In genomic region chr8:125376448-125376845, GRCm38 (mm10) we compare ENCODE assay signal across 23 mouse cellular contexts.
DNase-seq lines count a peak whose midpoint lies in the region; ATAC-seq lines count a peak whose summit lies in the region.
"Had no signal": no experiment of that assay in that cellular context is flagged by ENCODE, and none has a peak within 500 bp of the region (broad histone marks: within the 10 kb centered on the region; RNA-seq: fewer than 3 reads in every experiment).

No protein-coding gene starts in this region.

- whole genome bisulfite sequencing in forebrain, embryonic 12.5 days, result 71% methylated on average over 6 of the region's 6 CpGs
- WGBS in forebrain, embryonic 10.5 days, result 86% methylated on average over 6 of the region's 6 CpGs
- 49% methylated on average over 6 of the region's 6 CpGs for WGBS in midbrain, embryonic 13.5 days
- 88% methylated on average over 6 of the region's 6 CpGs for WGBS in midbrain, embryonic 10.5 days
- WGBS in hindbrain, embryonic 15.5 days, result 62% methylated on average over 6 of the region's 6 CpGs
- 56% methylated on average over 6 of the region's 6 CpGs for WGBS in neural tube, embryonic 15.5 days
- WGBS in liver, embryonic 12.5 days (ENCODE audit: insufficient replicate concordance), result 64% methylated on average over 6 of the region's 6 CpGs

- DNase-seq in forebrain, embryonic 10.5 days (ENCODE audit: extremely low spot score, low spot score), result no peak
- DNase-seq in midbrain, embryonic 10.5 days (ENCODE audit: low spot score), result no peak
- DNase-seq in gastrocnemius, postnatal 4 days (ENCODE audit: low spot score in 2 of 2), result no peak
- DNase-seq: adrenal gland, postnatal 10 days; cerebellum, adult 18-20 months; cerebellum, postnatal 25 days; gastrocnemius, postnatal 10 days; heart, adult 11 months; heart, postnatal 10 days; kidney, postnatal 25 days; lung, adult 18-20 months; lung, postnatal 14 days; thymus, adult 2 months had no signal

- 0 out of 2 replicates have a peak overlapping the region, but pooled peaks have one; percentile 53 for H3K27ac ChIP-seq in forebrain, embryonic 12.5 days
- no peak overlapping the region for H3K27ac ChIP-seq in forebrain, embryonic 10.5 days
- H3K27ac ChIP-seq in midbrain, embryonic 13.5 days, result peak overlapping the region; percentile 74
- H3K27ac ChIP-seq in midbrain, embryonic 10.5 days (replicated peaks), result no peak overlapping the region
- peak overlapping the region; percentile 64 for H3K27ac ChIP-seq in hindbrain, embryonic 15.5 days (replicated peaks)
- peak overlapping the region; percentile 60 for H3K27ac ChIP-seq in neural tube, embryonic 15.5 days (replicated peaks)
- no peak overlapping the region for H3K27ac ChIP-seq in liver, embryonic 12.5 days
- H3K27ac ChIP-seq: embryonic facial prominence, embryonic 13.5 days; limb, embryonic 12.5 days had no signal

- peaks cover 11% of the 10 kb centered on the region for H3K4me1 ChIP-seq in forebrain, embryonic 12.5 days
- H3K4me1 ChIP-seq in forebrain, embryonic 10.5 days, result peaks cover 20% of the 10 kb centered on the region
- H3K4me1 ChIP-seq in midbrain, embryonic 13.5 days (replicated peaks), result peaks cover 25% of the 10 kb centered on the region
- peaks cover 20% of the 10 kb centered on the region for H3K4me1 ChIP-seq in midbrain, embryonic 10.5 days
- H3K4me1 ChIP-seq in hindbrain, embryonic 15.5 days (replicated peaks), result peaks cover 6% of the 10 kb centered on the region; the same call in 1 of the 2 replicates
- H3K4me1 ChIP-seq in neural tube, embryonic 15.5 days, result peaks cover 3% of the 10 kb centered on the region; the same call in 1 of the 2 replicates
- no peaks in the 10 kb centered on the region for H3K4me1 ChIP-seq in liver, embryonic 12.5 days

- no peak overlapping the region for H3K9ac ChIP-seq in forebrain, embryonic 12.5 days
- no peak overlapping the region for H3K9ac ChIP-seq in midbrain, embryonic 13.5 days (replicated peaks)
- H3K9ac ChIP-seq in hindbrain, embryonic 15.5 days, result no peak overlapping the region
- no peak overlapping the region for H3K9ac ChIP-seq in neural tube, embryonic 15.5 days (replicated peaks)
- H3K9ac ChIP-seq in liver, embryonic 12.5 days, result no peak overlapping the region
- H3K9ac ChIP-seq: embryonic facial prominence, embryonic 13.5 days; heart, embryonic 12.5 days; limb, embryonic 12.5 days had no signal

- no peak overlapping the region for H3K4me3 ChIP-seq in forebrain, embryonic 12.5 days (replicated peaks)
- H3K4me3 ChIP-seq in forebrain, embryonic 10.5 days, result no peak overlapping the region
- no peak overlapping the region for H3K4me3 ChIP-seq in midbrain, embryonic 13.5 days (replicated peaks)
- no peak overlapping the region for H3K4me3 ChIP-seq in midbrain, embryonic 10.5 days
- no peak overlapping the region for H3K4me3 ChIP-seq in hindbrain, embryonic 15.5 days
- H3K4me3 ChIP-seq in neural tube, embryonic 15.5 days (replicated peaks), result no peak overlapping the region
- H3K4me3 ChIP-seq in liver, embryonic 12.5 days, result no peak overlapping the region
- H3K4me3 ChIP-seq: embryonic facial prominence, embryonic 13.5 days; heart, embryonic 12.5 days; limb, embryonic 12.5 days had no signal

- H3K27me3 ChIP-seq in forebrain, embryonic 12.5 days, result 0 out of 2 replicates have a peak, but pooled peaks cover 9% of the 10 kb centered on the region
- H3K27me3 ChIP-seq in forebrain, embryonic 10.5 days (ENCODE audit: poor library complexity, severe bottlenecking), result no peaks in the 10 kb centered on the region
- peaks cover 13% of the 10 kb centered on the region; the same call in 1 of the 2 replicates for H3K27me3 ChIP-seq in midbrain, embryonic 13.5 days
- no peaks in the 10 kb centered on the region for H3K27me3 ChIP-seq in midbrain, embryonic 10.5 days (ENCODE audit: low read depth, poor library complexity, severe bottlenecking)
- H3K27me3 ChIP-seq in hindbrain, embryonic 15.5 days, result no peaks in the 10 kb centered on the region
- no peaks in the 10 kb centered on the region for H3K27me3 ChIP-seq in neural tube, embryonic 15.5 days (replicated peaks)
- H3K27me3 ChIP-seq in liver, embryonic 12.5 days (replicated peaks), result no peaks in the 10 kb centered on the region
- H3K27me3 ChIP-seq: embryonic facial prominence, embryonic 13.5 days; heart, embryonic 12.5 days; limb, embryonic 12.5 days had no signal

- no peak for ATAC-seq in forebrain, embryonic 12.5 days (ENCODE audit: low FRiP score)
- peak; percentile 51 for ATAC-seq in midbrain, embryonic 13.5 days
- no peak for ATAC-seq in hindbrain, embryonic 15.5 days (ENCODE audit: low FRiP score, low read depth)
- ATAC-seq in neural tube, embryonic 15.5 days (ENCODE audit: low FRiP score), result no peak
- no peak for ATAC-seq in liver, embryonic 12.5 days
- ATAC-seq: intestine, postnatal 0 days had no signal

- no peaks in the 10 kb centered on the region for H3K36me3 ChIP-seq in forebrain, embryonic 12.5 days (replicated peaks)
- no peaks in the 10 kb centered on the region for H3K36me3 ChIP-seq in forebrain, embryonic 10.5 days (replicated peaks)
- H3K36me3 ChIP-seq in midbrain, embryonic 13.5 days, result no peaks in the 10 kb centered on the region
- no peaks in the 10 kb centered on the region for H3K36me3 ChIP-seq in midbrain, embryonic 10.5 days
- H3K36me3 ChIP-seq in hindbrain, embryonic 15.5 days, result no peaks in the 10 kb centered on the region
- H3K36me3 ChIP-seq in neural tube, embryonic 15.5 days, result no peaks in the 10 kb centered on the region
- no peaks in the 10 kb centered on the region for H3K36me3 ChIP-seq in liver, embryonic 12.5 days
- H3K36me3 ChIP-seq: embryonic facial prominence, embryonic 13.5 days; heart, embryonic 12.5 days; limb, embryonic 12.5 days had no signal

- H3K9me3 ChIP-seq in forebrain, embryonic 12.5 days, result no peaks in the 10 kb centered on the region
- 0 out of 2 replicates have a peak, but pooled peaks cover 2% of the 10 kb centered on the region for H3K9me3 ChIP-seq in forebrain, embryonic 10.5 days
- H3K9me3 ChIP-seq in midbrain, embryonic 13.5 days, result no peaks in the 10 kb centered on the region
- H3K9me3 ChIP-seq in midbrain, embryonic 10.5 days (replicated peaks), result no peaks in the 10 kb centered on the region
- H3K9me3 ChIP-seq in hindbrain, embryonic 15.5 days, result no peaks in the 10 kb centered on the region
- no peaks in the 10 kb centered on the region for H3K9me3 ChIP-seq in neural tube, embryonic 15.5 days (replicated peaks)
- no peaks in the 10 kb centered on the region for H3K9me3 ChIP-seq in liver, embryonic 12.5 days (replicated peaks)
- H3K9me3 ChIP-seq: embryonic facial prominence, embryonic 13.5 days; heart, embryonic 12.5 days; limb, embryonic 12.5 days had no signal

- H3K4me2 ChIP-seq in forebrain, embryonic 12.5 days, result no peak overlapping the region
- no peak overlapping the region for H3K4me2 ChIP-seq in midbrain, embryonic 13.5 days (replicated peaks)
- H3K4me2 ChIP-seq in hindbrain, embryonic 15.5 days, result no peak overlapping the region
- no peak overlapping the region for H3K4me2 ChIP-seq in neural tube, embryonic 15.5 days
- no peak overlapping the region for H3K4me2 ChIP-seq in liver, embryonic 12.5 days
- H3K4me2 ChIP-seq: embryonic facial prominence, embryonic 13.5 days; heart, embryonic 12.5 days; limb, embryonic 12.5 days; liver, embryonic 11.5 days had no signal

Comparison
In these comparisons a context has a peak if more than half of its experiments do, and no peak if none do; other contexts are left out.
1. H3K27ac ChIP-seq: peak in forebrain, embryonic 12.5 days (single experiment), midbrain, embryonic 13.5 days (single experiment), hindbrain, embryonic 15.5 days (single experiment) and neural tube, embryonic 15.5 days (single experiment); none in forebrain, embryonic 10.5 days (single experiment), midbrain, embryonic 10.5 days (single experiment) and liver, embryonic 12.5 days (single experiment).